8 mouse cellular contexts compared by ENCODE assay signal in genomic region chr11:23256803-23257704, GRCm38 (mm10). TPM values are rescaled to one million over a fixed set of nuclear protein-coding genes. Genes with fewer than 3 reads are reported as not detected.
A peak's percentile ranks its signal among the peaks of the same experiment; 100 is the strongest.
DNase-seq lines count a peak whose midpoint lies in the region; ATAC-seq and TF ChIP-seq lines count a peak whose summit lies in the region.

No protein-coding gene starts in this region.

- peaks cover 5% of the 10 kb centered on the region for H3K36me3 ChIP-seq in heart, embryonic 14.5 days (ENCODE audit: control insufficient read depth, insufficient read depth, low read length)
- peaks cover 18% of the 10 kb centered on the region for H3K36me3 ChIP-seq in liver, embryonic 13.5 days
- H3K36me3 ChIP-seq in stomach, embryonic 15.5 days = no peaks in the 10 kb centered on the region

- under 1% methylated on average over 48 of the region's 48 CpGs for WGBS in heart, embryonic 14.5 days
- WGBS in liver, embryonic 13.5 days (ENCODE audit: insufficient replicate concordance) = under 1% methylated on average over 48 of the region's 48 CpGs
- under 1% methylated on average over 48 of the region's 48 CpGs for WGBS in stomach, embryonic 15.5 days

- no peaks in the 10 kb centered on the region for H3K27me3 ChIP-seq in heart, embryonic 14.5 days (ENCODE audit: control insufficient read depth, insufficient read depth, low read length)
- H3K27me3 ChIP-seq in liver, embryonic 13.5 days = no peaks in the 10 kb centered on the region
- H3K27me3 ChIP-seq in stomach, embryonic 15.5 days (replicated peaks) = no peaks in the 10 kb centered on the region

- H3K9ac ChIP-seq in heart, embryonic 14.5 days (ENCODE audit: low read length) = peak overlapping the region; percentile 100
- peak overlapping the region; percentile 100 for H3K9ac ChIP-seq in liver, embryonic 13.5 days
- H3K9ac ChIP-seq in stomach, embryonic 15.5 days = peak overlapping the region; percentile 100

- peaks cover 3 to 26% of the 10 kb centered on the region in 2 experiments for H3K4me1 ChIP-seq in heart, embryonic 14.5 days (ENCODE audit: control insufficient read depth in 2 of 2, insufficient read depth in 2 of 2, low read length in 2 of 2)
- peaks cover 54% of the 10 kb centered on the region for H3K4me1 ChIP-seq in liver, embryonic 13.5 days (replicated peaks)
- H3K4me1 ChIP-seq in stomach, embryonic 15.5 days = peaks cover 9% of the 10 kb centered on the region; the same call in 1 of the 2 replicates

- peak overlapping the region; percentile 88 for H3K4me2 ChIP-seq in heart, embryonic 14.5 days (ENCODE audit: low read length)
- H3K4me2 ChIP-seq in liver, embryonic 13.5 days = peak overlapping the region; percentile 94
- peak overlapping the region; percentile 78 for H3K4me2 ChIP-seq in stomach, embryonic 15.5 days

- TF ChIP-seq POLR2A in brain, embryonic 14.5 days (IDR thresholded peaks at IDR 0.05; ENCODE audit: borderline replicate concordance, extremely low read depth, insufficient read depth, insufficient read length, poor library complexity, severe bottlenecking) = no peak

- ATAC-seq in heart, embryonic 14.5 days (ENCODE audit: insufficient number of reproducible peaks, insufficient read depth, low FRiP score, low read depth) = peak; percentile 12; the same call in 1 of the 2 replicates
- ATAC-seq in liver, embryonic 13.5 days (ENCODE audit: low read depth) = peak; percentile 61
- peak; percentile 9; the same call in 1 of the 2 replicates for ATAC-seq in stomach, embryonic 15.5 days (ENCODE audit: insufficient read depth, low FRiP score, low read depth)

- peak; percentile 89 for DNase-seq in CD4-positive, CD25-positive, alpha-beta regulatory T cell, adult 2 months (ENCODE audit: low read depth, low spot score)
- peak; percentile 88 for DNase-seq in brain, embryonic 14.5 days (ENCODE audit: low read depth)
- peak; percentile 53 for DNase-seq in fibroblast of lung, adult 2 months (ENCODE audit: low read depth)
- peak; percentile 83 for DNase-seq in kidney, postnatal 14 days
- peak; percentile 83 for DNase-seq in liver, embryonic 13.5 days
- peak; percentile 79 to 85 for DNase-seq in natural killer cell, adult 2 months (ENCODE audit: low spot score in 2 of 2)

- peak overlapping the region; percentile 99 to 100 for H3K27ac ChIP-seq in heart, embryonic 14.5 days (replicated peaks in 1 of 2; ENCODE audit: control insufficient read depth in 1 of 2, insufficient read depth in 1 of 2, low read depth in 2 of 2, low read length in 2 of 2)
- H3K27ac ChIP-seq in liver, embryonic 13.5 days = peak overlapping the region; percentile 99
- H3K27ac ChIP-seq in stomach, embryonic 15.5 days = peak overlapping the region; percentile 100

- H3K9me3 ChIP-seq in heart, embryonic 14.5 days (ENCODE audit: control insufficient read depth, low read length) = no peaks in the 10 kb centered on the region
- H3K9me3 ChIP-seq in liver, embryonic 13.5 days (replicated peaks) = no peaks in the 10 kb centered on the region
- H3K9me3 ChIP-seq in stomach, embryonic 15.5 days = no peaks in the 10 kb centered on the region

- H3K4me3 ChIP-seq in heart, embryonic 14.5 days (ENCODE audit: control insufficient read depth in 1 of 2, insufficient read depth in 1 of 2, low read depth in 1 of 2, low read length in 2 of 2) = peak overlapping the region; percentile 99
- H3K4me3 ChIP-seq in liver, embryonic 13.5 days (replicated peaks) = peak overlapping the region; percentile 99
- peak overlapping the region; percentile 74 for H3K4me3 ChIP-seq in stomach, embryonic 15.5 days (replicated peaks)

- TF ChIP-seq CTCF in brain, embryonic 14.5 days (IDR thresholded peaks at IDR 0.05; ENCODE audit: borderline replicate concordance, extremely low read depth, insufficient read depth, insufficient read length) = no peak

RNA-seq across cellular contexts. Expression of gene Xpo1, which starts 1.2 kb away (rescaled TPM):
- polyA plus RNA-seq in brain, embryonic 14.5 days (2012; rRNA removed) = 92.0 and 98.5 TPM in 2 replicates
- 64.5 and 71.0 TPM in 2 replicates for polyA plus RNA-seq in heart, embryonic 14.5 days (2014; fragmentation: Nextera tagmentation; extraction: Ambion mirVana)
- polyA plus RNA-seq in liver, embryonic 13.5 days (2015; fragmentation: Nextera tagmentation; extraction: Ambion mirVana) = 51.4 and 71.1 TPM in 2 replicates
- polyA plus RNA-seq in stomach, embryonic 15.5 days (2015; fragmentation: Nextera tagmentation; extraction: Ambion mirVana) = 78.8 and 89.1 TPM in 2 replicates

RNA-seq across cellular contexts. Expression of gene Usp34, which starts 49.6 kb away (rescaled TPM):
- polyA plus RNA-seq in brain, embryonic 14.5 days (2012; rRNA removed) = 41.8 and 57.6 TPM in 2 replicates
- polyA plus RNA-seq in heart, embryonic 14.5 days (2014; fragmentation: Nextera tagmentation; extraction: Ambion mirVana) = 23.3 and 24.0 TPM in 2 replicates
- 9.4 and 9.5 TPM in 2 replicates for polyA plus RNA-seq in liver, embryonic 13.5 days (2015; fragmentation: Nextera tagmentation; extraction: Ambion mirVana)
- 23.5 and 25.1 TPM in 2 replicates for polyA plus RNA-seq in stomach, embryonic 15.5 days (2015; fragmentation: Nextera tagmentation; extraction: Ambion mirVana)

Comparison
In these comparisons a context has a peak if more than half of its experiments do, and no peak if none do; other contexts are left out.
1. Peak in every context shown above with its lines: DNase-seq, ATAC-seq, H3K4me3 ChIP-seq and H3K27ac ChIP-seq.
2. ATAC-seq: peak in every context shown above with its lines; median percentile 61 in liver, embryonic 13.5 days; 12 in heart, embryonic 14.5 days; 9 in stomach, embryonic 15.5 days.